Mouse (Mus musculus) midbrain, embryonic 10.5 days (tissue): ENCODE data around the gene Phb2. TPM values are rescaled to one million over a fixed set of nuclear protein-coding genes. Genes with fewer than 3 reads are reported as not detected.

Source experiments
- DNase-seq: peaks from one replicate; pipeline ENCODE4 v3.0.0-alpha.2; 2017; ENCODE audit warnings: low spot score
- H3K27ac ChIP-seq: fragments of 300-500 bp; sonication (generic); replicated peaks from 2 replicates; pipeline ENCODE4 v1.5.1; 2016; ENCODE audit warnings: mild to moderate bottlenecking
- H3K27me3 ChIP-seq: fragments of 300-500 bp; sonication (generic); 2 replicates; pipeline ENCODE4 v1.6.1; 2016; ENCODE audit warnings: low read depth, mild to moderate bottlenecking; ENCODE audit not compliant: poor library complexity, severe bottlenecking
- H3K36me3 ChIP-seq: fragments of 300-500 bp; sonication (generic); 2 replicates; pipeline ENCODE4 v1.6.1; 2016; ENCODE audit warnings: mild to moderate bottlenecking, moderate library complexity
- H3K4me1 ChIP-seq: fragments of 300-500 bp; sonication (generic); 2 replicates; pipeline ENCODE4 v1.6.1; 2016
- H3K4me3 ChIP-seq: fragments of 300-500 bp; sonication (generic); 2 replicates; pipeline ENCODE4 v1.5.1; 2016; ENCODE audit warnings: mild to moderate bottlenecking, moderate library complexity
- H3K9me3 ChIP-seq: fragments of 300-500 bp; sonication (generic); replicated peaks from 2 replicates; pipeline ENCODE4 v1.6.1; 2016; ENCODE audit warnings: mild to moderate bottlenecking
- WGBS: fragments of 180-500 bp; shearing (Covaris S2); methylation state at CpG from one replicate; pipeline ENCODE4 v1.1.7; 2016; 5-methylcytosine and 5-hydroxymethylcytosine counted together
- polyA plus RNA-seq: library from polyadenylated mRNA; unstranded; fragments of >200 nt; fragmentation: Nextera tagmentation; extraction: Ambion mirVana; gene quantifications from 2 replicates; pipeline ENCODE4 v1.2.1, GENCODE M21; 2016

Phb2 gene
- polyA plus RNA-seq, 1 experiment from 2014 or later = 471 TPM

GRCm38 (mm10) chr6:124716864-124717490 is 4.8 kb downstream of the Phb2 start:
- H3K36me3 ChIP-seq = peaks cover 50% of the 10 kb centered on the region
- DNase-seq = peak; percentile 62
- H3K27ac ChIP-seq = no peak overlapping the region
- WGBS = 77% methylated on average over 20 of the region's 20 CpGs
- H3K4me1 ChIP-seq = peaks cover 35% of the 10 kb centered on the region
- no peaks in the 10 kb centered on the region for H3K27me3 ChIP-seq
- no peak overlapping the region for H3K4me3 ChIP-seq
- no peaks in the 10 kb centered on the region for H3K9me3 ChIP-seq

DNA sequence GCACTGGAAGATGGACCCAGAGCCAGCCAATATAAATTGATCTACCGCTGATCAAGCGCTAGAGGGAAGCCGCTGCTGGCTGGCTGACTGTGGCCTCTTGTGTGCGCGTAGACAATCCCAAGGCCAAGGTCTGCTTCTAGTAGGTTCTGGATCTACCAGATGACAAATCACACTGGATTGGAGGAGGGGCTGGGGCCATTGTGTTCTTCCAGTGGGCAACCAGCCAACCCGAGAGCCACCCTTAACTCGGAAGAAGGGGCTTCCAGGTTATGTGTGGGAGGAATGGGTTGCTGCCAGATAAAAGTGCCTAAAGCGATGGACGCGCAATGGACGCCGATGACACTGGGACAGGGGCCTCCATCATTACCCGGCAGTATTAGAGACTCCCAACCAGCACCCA is 5.8 kb downstream of the Phb2 start:
- Histone ChIP-seq H3K27ac (no peak overlapping the region), H3K36me3 (peaks cover 50% of the 10 kb centered on the region), H3K9me3 (no peaks in the 10 kb centered on the region), H3K4me1 (peaks cover 31% of the 10 kb centered on the region), H3K4me3 (no peak overlapping the region), H3K27me3 (no peaks in the 10 kb centered on the region)
- no peak for DNase-seq
- 81% methylated on average over 13 of the region's 13 CpGs for WGBS

- peaks cover 24% of the 10 kb centered on the region for H3K4me1 ChIP-seq
- H3K36me3 ChIP-seq = peaks cover 47% of the 10 kb centered on the region
- WGBS = 62% methylated on average over 16 of the region's 16 CpGs
- no peaks in the 10 kb centered on the region for H3K9me3 ChIP-seq
- H3K27me3 ChIP-seq = no peaks in the 10 kb centered on the region
- peak overlapping the region; percentile 50; the same call in 1 of the 2 replicates for H3K27ac ChIP-seq
- H3K4me3 ChIP-seq = peak overlapping the region; percentile 3; the same call in 1 of the 2 replicates
- DNase-seq = no peak
Measured at GRCm38 (mm10) chr6:124718703-124719102, 6.6 kb downstream of the Phb2 start.

DNA sequence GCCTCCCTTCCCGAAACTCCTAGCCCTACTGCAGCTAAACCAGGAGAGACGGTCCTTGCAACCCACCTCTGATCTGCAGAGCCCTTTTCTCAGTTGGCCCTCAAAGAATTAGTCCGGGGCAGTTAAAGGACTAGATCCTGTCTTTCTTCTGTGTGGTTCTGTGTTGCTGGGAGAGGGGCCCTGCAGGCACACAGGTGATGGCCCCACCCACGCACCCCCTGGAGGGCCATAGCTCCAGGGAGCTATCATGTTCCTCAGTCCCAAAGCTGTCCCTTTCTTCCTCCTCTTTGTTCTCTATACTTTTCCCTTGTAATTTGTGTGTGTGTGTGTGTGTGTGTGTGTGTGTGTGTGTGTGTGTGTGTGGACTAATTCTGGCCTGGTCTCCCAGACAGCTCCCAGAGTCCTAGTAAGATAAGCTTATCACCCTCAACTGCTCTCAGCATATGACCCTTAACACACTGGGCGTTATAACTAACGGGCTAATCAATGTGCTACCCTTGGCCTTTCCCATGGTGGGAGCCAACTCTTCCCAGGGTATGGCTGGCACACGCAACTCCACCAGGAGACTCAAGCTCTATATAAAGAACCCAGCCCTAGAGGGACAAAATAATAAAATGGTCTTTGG is 7.3 kb downstream of the Phb2 start:
- peak overlapping the region; percentile 50; the same call in 1 of the 2 replicates for H3K27ac ChIP-seq
- H3K4me3 ChIP-seq = no peak overlapping the region
- no peaks in the 10 kb centered on the region for H3K27me3 ChIP-seq
- WGBS = 76% methylated on average over 7 of the region's 7 CpGs
- no peak for DNase-seq
- no peaks in the 10 kb centered on the region for H3K9me3 ChIP-seq
- H3K36me3 ChIP-seq = peaks cover 39% of the 10 kb centered on the region
- H3K4me1 ChIP-seq = peaks cover 17% of the 10 kb centered on the region

DNA sequence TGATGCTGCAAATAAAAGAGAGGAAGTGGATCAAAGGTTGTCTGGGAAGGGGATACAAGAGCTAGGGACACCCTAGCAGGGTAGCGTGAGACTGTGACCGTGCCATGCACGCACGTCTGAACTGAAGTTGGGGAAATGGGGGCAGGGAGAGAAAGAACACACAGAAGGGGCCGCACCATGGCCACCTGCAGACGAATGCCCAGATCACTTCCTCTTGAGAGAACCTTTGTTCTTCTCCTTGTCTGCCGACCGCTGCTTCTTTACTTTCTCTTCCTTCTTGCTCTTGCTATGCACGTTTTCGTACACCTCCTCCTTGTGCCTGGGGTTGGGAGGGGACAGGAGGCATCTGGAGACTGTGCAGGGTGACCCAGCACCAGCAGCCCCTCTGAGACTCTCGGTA is 8.8 kb downstream of the Phb2 start:
- no peak for DNase-seq
- H3K9me3 ChIP-seq = no peaks in the 10 kb centered on the region
- WGBS = 74% methylated on average over 11 of the region's 11 CpGs
- no peak overlapping the region for H3K4me3 ChIP-seq
- H3K27ac ChIP-seq = no peak overlapping the region; the same call in 1 of the 2 replicates
- peaks cover 12% of the 10 kb centered on the region for H3K4me1 ChIP-seq
- H3K36me3 ChIP-seq = peaks cover 25% of the 10 kb centered on the region
- no peaks in the 10 kb centered on the region for H3K27me3 ChIP-seq

- Histone ChIP-seq H3K36me3 (peaks cover 4% of the 10 kb centered on the region), H3K9me3 (no peaks in the 10 kb centered on the region), H3K27me3 (no peaks in the 10 kb centered on the region), H3K4me3 (no peak overlapping the region), H3K4me1 (peaks cover 21% of the 10 kb centered on the region), H3K27ac (no peak overlapping the region)
- no peak for DNase-seq
- 83% methylated on average over 6 of the region's 6 CpGs for WGBS
Measured at GRCm38 (mm10) chr6:124722876-124723473, 10.8 kb downstream of the Phb2 start.

DNA sequence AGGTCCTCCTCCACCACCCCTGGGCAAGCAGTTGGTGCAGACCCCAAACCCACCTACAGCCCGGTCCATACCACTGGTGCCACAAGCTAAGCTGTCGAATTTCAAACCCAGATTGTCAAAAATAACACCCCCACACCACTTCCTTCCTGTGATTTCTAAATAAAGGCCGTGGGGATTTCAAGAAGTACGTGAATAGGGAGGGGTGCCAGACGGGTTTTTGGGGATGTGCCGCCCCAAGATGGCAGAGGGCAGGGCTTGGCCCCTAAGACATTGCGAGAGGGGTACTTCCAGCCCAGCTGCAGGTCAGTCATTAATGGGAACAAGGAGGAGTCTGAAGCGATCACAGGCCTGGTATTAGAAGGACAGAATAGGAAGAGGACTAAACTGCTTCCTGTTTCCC is 11.4 kb downstream of the Phb2 start:
- Histone ChIP-seq H3K27me3 (no peaks in the 10 kb centered on the region), H3K27ac (no peak overlapping the region), H3K36me3 (no peaks in the 10 kb centered on the region), H3K4me1 (peaks cover 22% of the 10 kb centered on the region), H3K4me3 (no peak overlapping the region), H3K9me3 (no peaks in the 10 kb centered on the region)
- DNase-seq = no peak
- WGBS = 89% methylated on average over 8 of the region's 8 CpGs

GRCm38 (mm10) chr6:124724472-124724871 is 12.3 kb downstream of the Phb2 start:
- Histone ChIP-seq H3K4me3 (no peak overlapping the region), H3K27me3 (no peaks in the 10 kb centered on the region), H3K27ac (no peak overlapping the region), H3K4me1 (peaks cover 14% of the 10 kb centered on the region), H3K36me3 (no peaks in the 10 kb centered on the region), H3K9me3 (no peaks in the 10 kb centered on the region)
- WGBS = 90% methylated on average over 10 of the region's 10 CpGs
- DNase-seq = no peak

DNA sequence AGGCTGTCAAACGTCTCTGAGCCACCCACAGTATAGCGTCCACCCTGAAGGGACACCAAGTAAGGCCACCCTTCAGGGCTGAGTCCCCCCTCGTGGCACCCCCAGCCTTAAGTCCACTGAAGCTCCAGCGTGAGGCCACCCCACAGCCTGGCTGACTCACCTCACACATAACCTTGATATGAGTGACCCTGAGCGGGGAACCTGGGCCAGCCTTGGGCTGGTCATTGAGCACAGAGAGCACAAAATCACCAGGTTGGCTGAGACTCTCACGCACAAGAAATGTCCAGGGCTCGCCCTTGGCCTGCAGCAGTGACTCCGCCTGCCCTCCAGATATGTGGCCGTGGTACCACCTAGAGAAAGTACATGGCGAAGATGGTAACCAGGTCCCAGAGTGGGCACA is 16.5 kb downstream of the Phb2 start:
- Histone ChIP-seq H3K9me3 (no peaks in the 10 kb centered on the region), H3K4me1 (peaks cover 19% of the 10 kb centered on the region), H3K36me3 (no peaks in the 10 kb centered on the region), H3K4me3 (no peak overlapping the region), H3K27ac (no peak overlapping the region), H3K27me3 (no peaks in the 10 kb centered on the region)
- no peak for DNase-seq
- WGBS = 91% methylated on average over 10 of the region's 10 CpGs

- Histone ChIP-seq H3K36me3 (no peaks in the 10 kb centered on the region), H3K4me3 (no peak overlapping the region), H3K4me1 (peaks cover 19% of the 10 kb centered on the region), H3K9me3 (no peaks in the 10 kb centered on the region), H3K27me3 (no peaks in the 10 kb centered on the region), H3K27ac (no peak overlapping the region)
- WGBS = 87% methylated on average over 8 of the region's 8 CpGs
- DNase-seq = no peak
Measured at GRCm38 (mm10) chr6:124729850-124730705, 17.9 kb downstream of the Phb2 start.

DNA sequence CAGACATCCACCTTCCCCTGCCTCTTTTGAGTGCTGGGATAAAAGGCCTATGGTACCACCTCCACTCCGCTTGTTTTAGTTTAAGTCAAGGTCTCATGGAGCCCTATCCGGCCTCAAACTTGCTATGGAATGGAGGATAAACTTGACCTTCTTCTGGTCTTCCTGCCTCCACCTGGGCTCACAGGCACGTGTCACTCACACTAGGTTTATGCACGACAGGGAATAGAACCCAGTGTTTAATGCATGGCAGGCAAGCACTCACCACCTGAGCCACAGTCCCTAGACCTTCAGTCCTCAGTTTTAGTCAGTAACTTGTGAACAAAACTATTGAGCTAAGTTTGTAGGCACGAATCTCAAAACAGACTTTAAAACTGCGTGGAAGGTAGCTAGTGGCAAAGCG is 18.9 kb downstream of the Phb2 start:
- H3K4me1 ChIP-seq = peaks cover 19% of the 10 kb centered on the region
- no peaks in the 10 kb centered on the region for H3K27me3 ChIP-seq
- H3K27ac ChIP-seq = no peak overlapping the region
- 88% methylated on average over 7 of the region's 7 CpGs for WGBS
- H3K4me3 ChIP-seq = no peak overlapping the region
- no peaks in the 10 kb centered on the region for H3K9me3 ChIP-seq
- no peak for DNase-seq
- no peaks in the 10 kb centered on the region for H3K36me3 ChIP-seq

DNA sequence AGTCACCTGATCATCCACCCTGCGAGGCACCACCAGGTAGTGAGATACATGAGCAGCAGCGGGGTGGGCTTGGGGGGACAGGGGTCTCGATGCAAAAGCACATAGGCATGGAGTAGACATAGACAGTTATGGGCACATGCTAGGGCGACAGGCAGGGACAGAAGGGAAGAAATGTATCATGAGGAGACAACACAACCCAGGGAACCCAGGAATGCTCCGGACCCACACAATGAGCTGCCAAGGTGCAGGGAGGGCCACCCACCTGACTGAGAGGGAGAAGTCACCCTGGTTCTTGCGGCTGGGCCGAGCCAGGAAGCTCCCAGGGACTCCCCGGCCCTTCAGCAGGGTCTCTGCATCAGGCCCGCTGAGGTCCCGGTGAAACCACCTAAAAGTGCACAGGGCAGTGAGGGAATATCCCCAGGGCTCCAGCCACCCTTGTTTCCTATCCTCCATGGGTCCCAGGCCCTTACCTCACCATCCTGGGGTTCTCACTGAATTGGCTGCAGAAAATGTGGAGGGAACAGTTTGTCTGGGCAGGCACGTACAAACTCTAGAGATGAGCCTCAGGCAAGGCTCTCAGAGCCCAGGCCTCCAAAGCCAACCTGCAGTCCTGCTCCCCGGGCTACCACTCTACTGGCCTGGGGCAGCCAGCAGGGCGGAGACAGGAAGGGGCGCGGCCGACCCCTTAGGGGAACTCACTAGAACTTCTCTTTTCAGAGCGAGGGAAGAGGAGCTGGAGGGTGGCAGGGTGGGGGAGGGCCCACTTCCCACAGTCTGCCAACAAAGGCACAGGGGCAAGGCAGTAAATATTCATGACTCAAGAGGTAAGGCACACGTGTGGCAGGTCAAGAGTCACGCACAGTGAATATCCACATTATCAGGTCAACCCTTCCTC is 20.6 kb downstream of the Phb2 start:
- H3K36me3 ChIP-seq = no peaks in the 10 kb centered on the region
- H3K4me1 ChIP-seq = peaks cover 13% of the 10 kb centered on the region
- no peaks in the 10 kb centered on the region for H3K27me3 ChIP-seq
- no peaks in the 10 kb centered on the region for H3K9me3 ChIP-seq
- WGBS = 51% methylated on average over 19 of the region's 19 CpGs
- no peak for DNase-seq
- H3K27ac ChIP-seq = peak overlapping the region; percentile 53
- no peak overlapping the region for H3K4me3 ChIP-seq
